Mouse (Mus musculus) liver, postnatal 0 days (tissue): ENCODE results near the gene Ddx19b.

Experiments used
- CTCF ChIP-seq: sonication (generic); IDR thresholded peaks from 2 replicates; pipeline ENCODE4 v1.5.1; 2016; ENCODE audit warnings: antibody characterized with exemption, low read depth
- EP300 ChIP-seq: IDR thresholded peaks from 2 replicates; pipeline ENCODE4 v1.6.1; 2016; ENCODE audit warnings: antibody characterized with exemption, low read depth, mild to moderate bottlenecking

GRCm38 (mm10) chr8:111032916-111033315, 1.4 kb upstream of the Ddx19b start, which contains the start of gene Aars:
- no peak for TF ChIP-seq CTCF
- no peak for TF ChIP-seq EP300
